Mouse (Mus musculus): ENCODE measurements around the gene Ap5m1.

Ap5m1 gene

GRCm38 (mm10) chr14:49127162-49127779, 61.4 kb downstream of the Ap5m1 start:
- DNase-seq (ENCODE audit: low spot score in 2 of 2): no peak

DNA sequence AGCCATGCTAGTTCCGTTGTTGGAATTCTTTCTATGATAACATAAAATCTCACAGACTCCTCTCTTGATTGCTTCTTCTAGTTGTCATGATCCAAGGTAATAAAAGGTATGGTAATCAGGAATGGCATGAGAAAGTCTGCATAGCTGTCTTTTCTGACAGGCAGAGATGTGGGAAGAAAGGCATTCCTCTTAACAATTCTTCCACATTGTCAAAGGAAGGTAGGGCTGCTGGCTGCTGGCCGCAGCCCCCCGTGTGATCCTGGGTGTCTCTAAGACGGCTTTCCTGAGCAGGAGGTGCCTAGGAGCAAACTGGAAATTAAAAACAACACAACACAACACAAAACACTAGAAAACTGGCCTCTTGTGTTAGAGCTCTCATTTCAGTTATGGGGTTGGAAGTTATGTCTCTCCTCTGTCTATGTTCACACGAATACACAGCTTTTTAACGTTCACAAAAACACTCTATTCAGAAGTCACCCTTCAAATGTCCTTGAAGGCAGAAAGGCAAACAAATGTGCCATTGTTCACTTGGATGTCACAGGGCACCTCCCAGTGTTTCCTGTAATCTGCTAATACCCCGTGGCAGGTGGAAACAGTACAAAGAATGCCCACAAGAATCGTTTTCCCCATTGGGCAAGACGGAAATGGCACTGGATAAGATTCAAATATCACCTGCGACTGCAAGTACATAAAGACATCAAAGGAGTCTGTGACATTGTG, 62.8 kb downstream of the Ap5m1 start:
- DNase-seq (ENCODE audit: low spot score in 2 of 2): no peak

DNA sequence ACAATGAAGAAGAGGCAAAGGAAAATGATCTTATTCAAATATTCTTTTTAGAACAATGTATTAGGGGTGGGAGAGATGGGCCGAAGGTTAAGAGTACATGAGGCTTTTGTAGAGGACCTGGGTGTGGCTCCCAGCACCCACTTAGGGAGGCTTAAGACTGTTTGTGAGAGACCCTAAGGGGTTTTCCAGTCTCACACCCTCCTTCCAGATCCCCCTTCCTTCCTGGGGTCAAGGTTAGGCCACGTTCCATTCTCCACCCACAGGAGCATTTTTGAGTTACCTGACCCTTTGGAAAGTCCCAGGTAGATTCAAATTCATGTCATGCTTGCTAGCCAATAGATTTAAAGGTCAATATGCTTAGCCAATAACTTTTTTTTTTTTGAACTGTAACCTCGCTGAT, 66.5 kb downstream of the Ap5m1 start:
- no peak for DNase-seq (ENCODE audit: low spot score in 2 of 2)

GRCm38 (mm10) chr14:49138171-49138570, 72.3 kb downstream of the Ap5m1 start:
- DNase-seq (ENCODE audit: low spot score in 2 of 2): no peak

DNA sequence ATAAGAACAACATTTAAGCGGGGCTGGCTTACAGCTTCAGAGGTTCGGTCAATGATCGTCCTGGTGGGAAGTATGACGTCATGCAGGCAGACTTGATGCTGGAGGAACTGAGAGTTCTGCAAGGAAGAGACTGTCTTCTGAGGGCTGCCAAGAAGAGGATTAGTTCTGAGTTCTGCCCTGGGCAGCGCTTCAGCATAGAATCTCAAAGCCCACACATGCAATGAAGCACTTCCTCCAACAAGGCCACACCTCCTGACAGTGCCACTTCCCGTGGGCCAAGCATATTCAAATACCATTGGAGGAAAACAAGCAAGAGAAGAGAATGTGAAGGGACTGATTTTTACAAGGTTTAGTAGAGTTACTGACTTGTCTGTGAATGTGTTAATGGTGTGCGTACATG, 74.9 kb downstream of the Ap5m1 start:
- DNase-seq (ENCODE audit: low spot score in 2 of 2): no peak
